Mouse (Mus musculus): ENCODE measurements around the gene Lrrc71.

Gene Lrrc71

GRCm38 (mm10) chr3:87748431-87748830, at the start of gene Lrrc71:
Gene Lrrc71 (minus strand): TSS chr3:87748625.
- peak; percentile 29 to 64 for DNase-seq

- DNase-seq = peak; percentile 25 to 26
Measured at GRCm38 (mm10) chr3:87796736-87797334, 48.4 kb upstream of the Lrrc71 start, which contains the start of gene Insrr. Gene Insrr (plus strand): TSS chr3:87796951.

DNA sequence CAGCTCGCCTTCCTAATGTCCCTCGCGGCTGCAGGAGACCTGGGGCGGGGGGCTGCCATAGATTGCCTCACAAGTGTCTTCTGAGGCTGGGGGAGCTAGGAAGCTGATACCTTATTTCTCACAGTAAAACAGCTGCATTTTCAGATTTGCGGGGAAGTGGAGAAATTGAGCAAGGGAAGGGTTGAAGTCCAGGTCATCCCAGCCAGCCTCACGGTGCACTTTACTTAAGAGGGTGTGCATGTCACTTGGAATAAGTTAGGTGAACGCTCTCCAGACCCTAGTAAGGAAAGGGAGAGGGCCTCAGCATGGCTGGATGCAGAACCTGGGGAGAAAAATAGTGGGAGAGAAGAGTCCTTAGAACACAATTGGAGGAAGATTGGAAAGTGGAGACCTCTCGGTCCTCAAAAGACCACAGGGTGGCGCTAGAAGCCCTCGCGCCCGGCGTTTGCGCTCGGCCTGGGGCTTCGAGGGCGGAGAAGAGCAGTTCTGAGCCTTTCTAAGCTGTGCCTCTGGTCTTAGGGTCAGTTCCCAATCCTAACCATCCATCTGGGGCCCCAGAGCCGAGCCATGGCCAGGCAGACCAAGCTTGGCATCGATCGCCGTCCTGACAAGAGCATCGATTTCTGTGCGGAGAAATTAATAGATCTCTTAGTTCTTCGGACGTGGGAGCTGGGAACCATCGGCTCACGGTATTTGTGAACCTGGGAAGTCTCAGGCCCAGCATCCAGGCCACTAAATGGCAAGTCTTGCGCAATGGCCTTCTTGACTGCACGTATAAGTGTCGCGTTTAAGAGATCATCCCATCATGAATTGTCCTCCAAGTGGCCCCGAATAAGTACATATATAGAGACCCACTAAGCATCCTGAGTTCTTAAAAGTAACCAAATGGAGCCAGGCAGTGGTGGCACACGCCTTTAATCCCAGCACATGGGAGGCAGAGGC, 47.2 kb upstream of the Lrrc71 start:
- peak; percentile 29 to 32 for DNase-seq

DNA sequence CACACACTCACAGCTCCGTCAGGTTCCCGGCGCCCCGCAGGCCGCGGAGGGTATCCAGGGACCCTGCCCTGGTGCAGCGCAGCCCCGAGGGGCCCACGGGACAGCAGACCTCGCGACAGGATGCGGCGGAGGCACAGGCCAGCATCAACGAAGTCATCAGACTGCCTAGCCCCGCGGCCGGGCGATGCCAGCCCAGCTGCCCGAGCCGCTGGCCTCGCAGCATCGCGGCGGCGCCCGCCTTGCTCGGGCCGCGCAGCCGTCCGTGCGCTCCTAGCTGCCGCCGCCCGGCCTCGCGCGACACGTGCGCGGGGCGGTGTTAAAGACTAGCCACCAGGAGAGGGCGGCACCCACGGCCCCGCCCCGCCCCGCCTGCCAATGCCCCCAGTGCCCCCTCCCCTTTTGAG, 46.5 kb upstream of the Lrrc71 start, which contains the start of gene Ntrk1:
Gene Ntrk1 (minus strand): TSS at position 241 of the 404 bp plus-strand sequence.
- no peak for DNase-seq

DNA sequence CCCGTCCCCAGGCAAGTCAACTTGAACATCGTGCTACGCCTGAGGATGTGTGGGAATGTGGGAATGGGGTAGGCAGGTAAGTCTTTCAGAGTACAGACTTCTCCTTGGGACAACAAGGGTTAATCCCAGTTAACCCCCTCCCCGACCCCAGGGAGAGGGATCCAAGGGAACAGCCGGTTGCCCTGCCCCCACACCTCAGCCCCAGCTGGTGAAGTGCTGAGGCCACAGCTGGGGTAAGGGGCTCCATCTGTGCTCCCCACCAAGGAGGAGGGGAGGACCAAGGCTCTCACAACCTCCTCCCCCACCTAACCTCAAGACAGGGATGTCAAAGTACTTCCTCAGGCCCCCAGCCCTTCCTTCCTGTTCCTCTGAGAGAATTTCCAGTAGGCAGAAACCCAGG, 41.3 kb upstream of the Lrrc71 start:
- no peak for DNase-seq

- no peak for DNase-seq
Measured at GRCm38 (mm10) chr3:87789248-87789647, 40.8 kb upstream of the Lrrc71 start.

DNA sequence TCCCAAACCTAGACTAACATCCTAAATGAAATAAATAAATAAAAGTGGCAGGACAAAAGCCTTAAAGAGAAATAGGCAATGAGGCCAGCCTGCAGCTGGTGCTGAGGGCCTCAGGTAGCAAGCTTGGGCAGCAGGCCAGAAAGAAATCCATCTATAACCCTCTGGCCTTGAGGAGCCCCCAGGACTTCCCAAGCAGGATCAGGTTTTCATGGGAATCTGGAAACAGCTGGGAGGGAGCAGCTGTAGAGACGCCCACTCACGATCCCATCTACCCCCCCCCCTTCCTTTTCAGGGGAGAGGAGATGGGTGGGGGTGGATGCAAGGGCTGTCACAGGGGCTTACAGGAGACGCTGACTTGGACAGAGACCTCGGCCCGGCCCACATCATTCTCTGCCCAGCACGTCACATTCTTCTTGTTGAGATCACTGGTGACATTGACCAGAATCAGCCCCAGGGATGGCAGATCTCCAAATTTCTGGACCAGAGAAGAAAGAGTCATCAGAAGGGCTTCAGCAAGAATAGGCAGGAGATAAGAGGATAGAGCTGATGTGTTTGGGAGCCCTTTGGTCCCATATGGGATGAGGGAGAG, 37.3 kb upstream of the Lrrc71 start:
- DNase-seq = no peak

DNA sequence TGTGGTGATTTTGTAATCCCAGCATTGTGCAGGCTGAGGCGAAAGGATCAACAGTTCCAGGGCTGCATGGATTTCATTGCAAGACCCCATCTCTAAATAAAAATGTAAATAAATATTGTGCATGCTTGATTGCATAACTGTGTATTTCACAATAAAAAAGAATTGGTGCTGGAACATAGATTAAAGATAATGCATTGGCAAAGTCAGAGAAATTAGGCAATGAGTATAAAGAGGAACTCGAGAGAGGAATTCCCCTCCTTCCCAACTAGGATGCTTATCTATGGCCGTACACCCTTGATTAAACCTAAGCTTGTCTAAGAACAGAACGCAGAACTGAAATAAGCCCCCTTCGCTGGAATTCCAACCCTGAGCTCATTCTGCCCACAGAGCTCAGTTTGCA, 36.7 kb upstream of the Lrrc71 start:
- no peak for DNase-seq

- no peak for DNase-seq
Measured at GRCm38 (mm10) chr3:87783282-87784023, 35.0 kb upstream of the Lrrc71 start.

- no peak for DNase-seq
Measured at GRCm38 (mm10) chr3:87779086-87779485, 30.7 kb upstream of the Lrrc71 start.

DNA sequence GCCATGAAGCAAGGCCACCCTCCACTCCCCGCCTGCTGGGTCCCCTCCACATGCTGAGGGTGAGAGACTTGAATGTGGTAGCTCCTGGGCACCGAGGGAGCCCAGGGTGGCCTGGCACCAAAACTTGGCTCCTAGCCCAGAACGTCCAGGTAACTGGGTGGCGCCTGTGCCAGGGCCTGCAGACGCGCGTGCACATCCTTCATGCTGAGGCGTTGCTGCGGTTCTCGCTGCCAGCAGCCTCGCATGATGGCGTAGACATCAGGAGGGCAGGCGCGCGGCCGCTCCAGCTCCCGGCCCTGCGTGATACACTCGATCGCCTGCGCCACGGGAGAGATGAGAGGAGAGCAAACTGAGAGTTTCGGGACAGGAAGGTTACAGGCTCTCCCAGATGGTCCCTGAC, 29.9 kb upstream of the Lrrc71 start:
- peak in 1 of 2 experiments; percentile 28 for DNase-seq

DNA sequence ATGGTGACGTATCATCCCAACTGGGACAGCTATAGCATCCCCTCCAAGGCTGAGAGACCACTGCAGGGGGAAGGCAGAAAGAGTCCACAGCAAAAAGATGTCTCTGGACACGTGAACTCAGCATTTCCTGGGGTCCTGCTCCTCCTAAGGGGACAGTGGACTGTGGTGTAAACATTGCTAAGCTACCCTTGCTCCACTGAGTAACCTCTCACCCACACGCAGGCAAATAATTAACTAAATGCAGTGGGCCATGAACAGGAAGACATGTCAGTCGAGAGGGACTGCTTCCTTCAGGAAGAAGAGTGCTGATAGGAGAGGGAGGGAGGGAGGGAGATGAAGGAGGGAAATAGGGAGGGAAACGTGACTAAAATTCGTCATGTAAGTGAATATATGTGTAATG, 22.7 kb upstream of the Lrrc71 start:
- DNase-seq = no peak

- DNase-seq = peak in 1 of 2 experiments; percentile 50
Measured at GRCm38 (mm10) chr3:87770280-87770679, 21.9 kb upstream of the Lrrc71 start.

- no peak for DNase-seq
Measured at GRCm38 (mm10) chr3:87769506-87769905, 21.1 kb upstream of the Lrrc71 start.

DNA sequence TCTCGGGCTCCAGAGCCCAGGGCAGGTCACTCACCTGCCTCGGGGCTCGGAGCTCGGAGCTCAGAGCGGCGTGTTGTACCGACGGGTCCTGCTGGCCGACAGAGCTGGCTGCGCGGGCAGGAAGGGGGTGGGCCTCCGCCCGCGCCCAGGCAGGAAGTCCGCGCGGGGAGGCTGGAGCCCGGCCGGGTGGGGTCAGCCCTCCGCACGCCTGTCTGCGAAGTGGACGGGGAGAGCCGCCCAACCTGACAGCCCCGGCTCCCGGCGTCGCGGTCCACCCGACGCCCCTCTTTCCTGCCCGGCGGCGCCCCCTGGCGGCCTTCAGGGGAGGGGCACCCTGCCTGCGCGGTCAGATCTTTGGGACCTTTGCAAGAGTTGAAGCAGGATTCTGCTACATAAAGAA, 20.4 kb upstream of the Lrrc71 start:
- DNase-seq = peak; percentile 87 to 90

DNA sequence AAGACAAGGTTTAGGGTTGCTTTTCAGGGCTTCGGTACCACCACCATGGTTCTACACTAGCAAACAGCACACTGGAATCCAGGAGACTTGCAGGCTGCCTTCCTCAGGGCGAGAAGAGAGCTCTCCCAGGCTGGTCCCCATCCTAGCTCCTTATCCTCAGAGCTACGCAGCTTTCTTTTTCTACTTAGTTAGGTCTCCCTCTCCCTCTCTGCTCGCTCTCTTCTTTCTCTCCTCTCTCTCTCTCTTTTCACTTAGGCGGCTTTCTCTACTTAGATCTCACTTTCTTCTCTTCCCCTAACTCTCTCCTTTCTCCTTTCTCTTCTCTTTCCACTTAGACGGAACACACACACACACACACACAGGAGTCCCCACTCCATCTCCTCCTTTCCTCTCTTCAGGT, 20.0 kb upstream of the Lrrc71 start:
- no peak for DNase-seq

DNA sequence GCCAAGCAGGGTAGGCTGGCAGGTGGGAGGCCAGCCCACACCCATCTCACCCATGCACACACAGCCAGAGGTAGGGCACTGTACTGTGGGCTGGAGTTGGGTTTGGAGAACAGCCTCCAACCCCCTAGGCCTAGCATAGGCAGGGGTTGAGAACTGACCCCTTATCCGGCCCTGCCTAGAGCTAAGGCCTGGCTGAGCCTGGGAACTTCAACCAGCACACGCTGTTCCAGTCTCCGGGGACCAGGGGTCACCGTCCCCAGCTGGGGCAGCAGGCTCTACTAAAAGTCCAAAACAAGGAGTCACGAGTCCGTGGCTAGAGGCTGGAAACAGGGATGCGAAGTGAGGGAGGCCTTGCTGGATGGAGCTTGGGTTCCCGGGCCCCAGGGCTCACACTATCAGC, 19.3 kb upstream of the Lrrc71 start:
- peak; percentile 32 to 35 for DNase-seq

GRCm38 (mm10) chr3:87766284-87766667, 17.9 kb upstream of the Lrrc71 start:
- DNase-seq = no peak

GRCm38 (mm10) chr3:87765631-87766283, 17.3 kb upstream of the Lrrc71 start:
- no peak for DNase-seq

DNA sequence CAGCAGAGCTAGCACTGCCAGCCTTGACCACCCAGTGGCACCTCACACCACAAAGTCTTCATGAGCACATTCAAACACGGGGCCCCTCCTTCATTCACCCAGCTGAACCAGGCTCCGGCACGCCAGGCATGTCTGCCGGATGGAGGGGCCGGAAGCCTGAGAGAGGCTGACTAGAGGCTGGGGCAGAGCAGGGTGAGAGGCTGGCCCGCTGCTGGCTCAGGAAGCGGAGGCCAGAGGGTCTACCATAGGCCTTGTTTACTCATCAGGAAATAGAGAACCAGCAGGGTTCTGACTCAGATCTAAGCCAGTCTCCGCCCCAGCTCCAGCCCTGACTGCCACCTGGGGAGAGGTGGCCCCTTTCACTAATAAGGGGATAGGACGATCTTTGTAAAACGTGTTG, 16.7 kb upstream of the Lrrc71 start:
- peak; percentile 66 to 67 for DNase-seq

DNA sequence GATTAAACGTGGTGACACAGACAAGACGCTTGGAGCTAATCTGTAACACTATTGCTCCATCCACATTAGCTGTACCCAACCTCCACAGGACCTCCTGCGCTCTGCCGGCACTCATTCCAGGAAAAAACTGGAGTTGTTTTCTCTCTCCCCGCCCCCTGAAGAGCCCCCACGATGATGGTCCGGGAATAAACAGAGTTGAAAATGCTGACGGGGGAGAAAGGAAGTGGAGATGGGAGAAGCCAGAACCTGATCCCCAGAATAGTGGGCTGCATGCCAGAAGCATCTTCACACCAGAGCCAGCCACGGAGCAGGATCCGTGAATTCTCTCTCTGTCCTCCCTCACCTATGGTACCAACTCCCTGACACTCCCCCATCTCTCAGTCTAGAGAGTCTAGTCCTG, 16.1 kb upstream of the Lrrc71 start:
- DNase-seq = no peak

GRCm38 (mm10) chr3:87763683-87764289, 15.4 kb upstream of the Lrrc71 start:
- DNase-seq = peak; percentile 56 to 60

Data from lung, adult 18-20 months (tissue).